Mouse (Mus musculus): ENCODE measurements at regions not wholly inside any gene's neighbourhood (a gene's known extent, or its start where the extent isn't known, plus 50 kb on each side); places are given as distances from the start of the nearest gene placed in this dataset.

DNA sequence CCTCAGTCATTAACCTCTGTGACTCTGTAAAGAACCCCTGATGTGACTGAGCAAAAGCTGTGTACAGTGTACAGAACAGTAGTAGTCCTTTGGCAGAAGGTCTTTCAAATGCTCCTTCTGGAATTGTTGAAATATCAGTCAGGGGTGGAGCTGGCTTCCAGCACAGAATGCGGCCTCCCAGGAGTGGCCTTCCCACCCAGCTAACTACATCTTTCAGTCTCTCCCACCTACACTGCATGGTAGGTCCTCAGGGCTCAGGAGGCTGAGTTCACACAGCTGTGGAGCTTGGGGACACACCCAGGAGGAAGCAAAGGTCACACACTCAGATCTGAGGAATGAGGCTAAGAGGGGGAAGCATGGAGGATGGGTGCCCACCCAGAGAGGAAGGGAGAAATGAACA is 495.3 kb downstream of the Ccdc171 start:
- Histone ChIP-seq H3K79me2 (replicated peaks; ENCODE audit: control insufficient read depth, extremely low read depth, insufficient read depth, poor library complexity, severe bottlenecking) (no peaks in the 10 kb centered on the region), H3K9me3 (replicated peaks; ENCODE audit: low read length) (peaks cover 74% of the 10 kb centered on the region), H3K27me3 (replicated peaks) (no peaks in the 10 kb centered on the region), H3K4me2 (ENCODE audit: insufficient read depth, low read depth, poor library complexity, severe bottlenecking) (no peak overlapping the region), H3K4me1 (ENCODE audit: control insufficient read depth in 1 of 2, insufficient read depth in 2 of 2) (no peaks in the 10 kb centered on the region), H3K36me3 (replicated peaks in 1 of 2; ENCODE audit: control insufficient read depth in 1 of 2, insufficient read depth in 1 of 2, low read length in 1 of 2) (no peaks in the 10 kb centered on the region), H3K9ac (ENCODE audit: insufficient read depth, low read depth) (no peak overlapping the region), H3K27ac (ENCODE audit: insufficient read depth, low read depth) (no peak overlapping the region), H3K4me3 (replicated peaks in 1 of 3; ENCODE audit: low read depth in 2 of 3, low read length in 2 of 3, poor library complexity in 1 of 3) (no peak overlapping the region)
- no peak for DNase-seq (ENCODE audit: extremely low read depth)
- TF ChIP-seq PAX5 (IDR thresholded peaks at IDR 0.05; ENCODE audit: low read length), result no peak
- TF ChIP-seq E2F4 (IDR thresholded peaks at IDR 0.05; ENCODE audit: insufficient replicate concordance, low read depth, low read length), result no peak
- TF ChIP-seq ELF1 (IDR thresholded peaks at IDR 0.05; ENCODE audit: low read depth, low read length), result no peak
- no peak for TF ChIP-seq ZNF384 (IDR thresholded peaks at IDR 0.05; ENCODE audit: low read depth, low read length)
- no peak for TF ChIP-seq MYC (IDR thresholded peaks at IDR 0.05; ENCODE audit: low read depth, low read length)
- no peak for TF ChIP-seq NELFE (IDR thresholded peaks at IDR 0.05; ENCODE audit: low read depth, low read length)
- no peak for TF ChIP-seq JUND (conservative IDR thresholded peaks at IDR 0.05; ENCODE audit: low read depth, low read length)
- TF ChIP-seq POLR2A (IDR thresholded peaks at IDR 0.05; ENCODE audit: low read depth, low read length), result no peak
- no peak for TF ChIP-seq ZMIZ1 (IDR thresholded peaks at IDR 0.05; ENCODE audit: low read depth, low read length)
- no peak for TF ChIP-seq EP300 (IDR thresholded peaks at IDR 0.05; ENCODE audit: low read length)
- dilution Hi-C loops (cut with MboI; ENCODE audit: extremely low pct_ligation_motif_present, extremely low pct_unique_long_range_greater_than_20kb, low sequenced_read_pairs) (no loop called here), in situ Hi-C loops (cut with MboI; ENCODE audit: low pct_ligation_motif_present, low pct_unique_long_range_greater_than_20kb, low sequenced_read_pairs) (no loop called here)

GRCm38 (mm10) chr4:84022323-84022722 is 497.0 kb downstream of the Ccdc171 start:
- DNase-seq (ENCODE audit: extremely low read depth), result no peak

GRCm38 (mm10) chr4:84026144-84026543 is 500.8 kb downstream of the Ccdc171 start:
- Histone ChIP-seq H3K4me2 (ENCODE audit: insufficient read depth, low read depth, poor library complexity, severe bottlenecking) (no peak overlapping the region), H3K9ac (ENCODE audit: insufficient read depth, low read depth) (no peak overlapping the region), H3K79me2 (replicated peaks; ENCODE audit: control insufficient read depth, extremely low read depth, insufficient read depth, poor library complexity, severe bottlenecking) (no peaks in the 10 kb centered on the region), H3K4me3 (replicated peaks in 1 of 3; ENCODE audit: low read depth in 2 of 3, low read length in 2 of 3, poor library complexity in 1 of 3) (no peak overlapping the region), H3K27me3 (replicated peaks) (no peaks in the 10 kb centered on the region), H3K27ac (ENCODE audit: insufficient read depth, low read depth) (no peak overlapping the region), H3K4me1 (ENCODE audit: control insufficient read depth in 1 of 2, insufficient read depth in 2 of 2) (no peaks in the 10 kb centered on the region), H3K36me3 (replicated peaks in 1 of 2; ENCODE audit: control insufficient read depth in 1 of 2, insufficient read depth in 1 of 2, low read length in 1 of 2) (no peaks in the 10 kb centered on the region), H3K9me3 (replicated peaks; ENCODE audit: low read length) (peaks cover 73% of the 10 kb centered on the region)
- in situ Hi-C loops (cut with MboI; ENCODE audit: low pct_ligation_motif_present, low pct_unique_long_range_greater_than_20kb, low sequenced_read_pairs), result no loop called here
- dilution Hi-C loops (cut with MboI; ENCODE audit: extremely low pct_ligation_motif_present, extremely low pct_unique_long_range_greater_than_20kb, low sequenced_read_pairs), result no loop called here
- TF ChIP-seq JUND (conservative IDR thresholded peaks at IDR 0.05; ENCODE audit: low read depth, low read length), result no peak
- TF ChIP-seq ETS1 (conservative IDR thresholded peaks at IDR 0.05; ENCODE audit: low read depth, low read length), result no peak
- no peak for TF ChIP-seq ZNF384 (IDR thresholded peaks at IDR 0.05; ENCODE audit: low read depth, low read length)
- DNase-seq (ENCODE audit: extremely low read depth), result no peak

More at GRCm38 (mm10) chr4:84022323-84022722, 497.0 kb downstream of the Ccdc171 start:
- Histone ChIP-seq H3K79me2 (replicated peaks; ENCODE audit: control insufficient read depth, extremely low read depth, insufficient read depth, poor library complexity, severe bottlenecking) (no peaks in the 10 kb centered on the region), H3K4me1 (ENCODE audit: control insufficient read depth in 1 of 2, insufficient read depth in 2 of 2) (no peaks in the 10 kb centered on the region), H3K9ac (ENCODE audit: insufficient read depth, low read depth) (no peak overlapping the region), H3K9me3 (replicated peaks; ENCODE audit: low read length) (peaks cover 73% of the 10 kb centered on the region), H3K27ac (ENCODE audit: insufficient read depth, low read depth) (no peak overlapping the region), H3K4me3 (replicated peaks in 1 of 3; ENCODE audit: low read depth in 2 of 3, low read length in 2 of 3, poor library complexity in 1 of 3) (no peak overlapping the region), H3K27me3 (replicated peaks) (no peaks in the 10 kb centered on the region), H3K36me3 (replicated peaks in 1 of 2; ENCODE audit: control insufficient read depth in 1 of 2, insufficient read depth in 1 of 2, low read length in 1 of 2) (no peaks in the 10 kb centered on the region), H3K4me2 (ENCODE audit: insufficient read depth, low read depth, poor library complexity, severe bottlenecking) (no peak overlapping the region)
- in situ Hi-C loops (cut with MboI; ENCODE audit: low pct_ligation_motif_present, low pct_unique_long_range_greater_than_20kb, low sequenced_read_pairs) (no loop called here), dilution Hi-C loops (cut with MboI; ENCODE audit: extremely low pct_ligation_motif_present, extremely low pct_unique_long_range_greater_than_20kb, low sequenced_read_pairs) (no loop called here)
- TF ChIP-seq ZNF384 (IDR thresholded peaks at IDR 0.05; ENCODE audit: low read depth, low read length) (no peak), HCFC1 (IDR thresholded peaks at IDR 0.05; ENCODE audit: low read depth, low read length) (no peak), CTCF (conservative IDR thresholded peaks at IDR 0.05 in 1 of 2, IDR thresholded peaks at IDR 0.05 in 1 of 2; ENCODE audit: low read depth in 2 of 2, low read length in 2 of 2) (no peak), JUN (IDR thresholded peaks at IDR 0.05; ENCODE audit: insufficient read depth, low read depth, low read length) (no peak), IRF4 (IDR thresholded peaks at IDR 0.05; ENCODE audit: low read depth, low read length) (no peak), USF1 (IDR thresholded peaks at IDR 0.05; ENCODE audit: low read depth, low read length) (no peak), MXI1 (IDR thresholded peaks at IDR 0.05; ENCODE audit: low read depth, low read length) (no peak), ZC3H11A (IDR thresholded peaks at IDR 0.05; ENCODE audit: low read depth, low read length) (no peak), NRF1 (IDR thresholded peaks at IDR 0.05; ENCODE audit: low read depth, low read length) (no peak), CHD1 (IDR thresholded peaks at IDR 0.05; ENCODE audit: low read depth, low read length) (no peak), CHD2 (IDR thresholded peaks at IDR 0.05; ENCODE audit: low read length) (no peak)
